Mouse (Mus musculus) naive thymus-derived CD4-positive, alpha-beta T cell, adult 2 months (primary cell): ENCODE measurements around the gene Kctd21.

ENCODE experiments used
- DNase-seq: peaks from one replicate; pipeline ENCODE4 v3.0.0-alpha.2; 2011; ENCODE audit warnings: low read depth

Kctd21 gene

GRCm38 (mm10) chr7:97386806-97387370 lies 54.8 kb downstream of the Kctd21 start:
- DNase-seq: no peak

GRCm38 (mm10) chr7:97387561-97388147 lies 55.5 kb downstream of the Kctd21 start:
- no peak for DNase-seq

GRCm38 (mm10) chr7:97388541-97388940 lies 56.4 kb downstream of the Kctd21 start:
- no peak for DNase-seq

GRCm38 (mm10) chr7:97391293-97392078 lies 59.4 kb downstream of the Kctd21 start:
- DNase-seq: no peak

- DNase-seq: no peak
These were observed 59.9 kb downstream of the Kctd21 start for GRCm38 (mm10) chr7:97392079-97392445.

GRCm38 (mm10) chr7:97394375-97394774 lies 62.2 kb downstream of the Kctd21 start:
- no peak for DNase-seq

GRCm38 (mm10) chr7:97398943-97399342 lies 66.8 kb downstream of the Kctd21 start:
- DNase-seq: peak; percentile 13
